Mouse (Mus musculus) testis, adult 2 months (tissue): ENCODE data around the gene Acyp1. TPM values are rescaled to one million over a fixed set of nuclear protein-coding genes. Genes with fewer than 3 reads are reported as not detected.
"Not testable (repeated sequence)": the region's sequence is repeated elsewhere in the genome, so short reads cannot be mapped to it uniquely, and the experiment has no call there.

Experiments used
- H3K27ac ChIP-seq: fragments of 200-500 bp; 2 replicates; pipeline ENCODE4 v1.5.1; 2012; ENCODE audit warnings: low read depth, low read length; ENCODE audit not compliant: control insufficient read depth, insufficient read depth
- H3K27me3 ChIP-seq: fragments of 200-500 bp; 2 replicates; pipeline ENCODE4 v1.6.1; 2012; ENCODE audit warnings: mild to moderate bottlenecking, low read length, moderate library complexity; ENCODE audit not compliant: control insufficient read depth, insufficient read depth
- H3K36me3 ChIP-seq: fragments of 200-500 bp; 2 replicates; pipeline ENCODE4 v1.6.1; 2012; ENCODE audit warnings: mild to moderate bottlenecking, low read length; ENCODE audit not compliant: control insufficient read depth, insufficient read depth
- H3K4me1 ChIP-seq: fragments of 200-500 bp; 2 replicates; pipeline ENCODE4 v1.6.1; 2012; ENCODE audit warnings: low read length; ENCODE audit not compliant: control insufficient read depth, insufficient read depth
- H3K4me3 ChIP-seq: fragments of 200-500 bp; 2 replicates; pipeline ENCODE4 v1.5.1; 2012; ENCODE audit warnings: low read depth, mild to moderate bottlenecking, low read length, moderate library complexity, mixed read lengths; ENCODE audit not compliant: control insufficient read depth
- CTCF ChIP-seq: fragments of 200-500 bp; IDR thresholded peaks from 2 replicates; pipeline ENCODE4 v1.5.1; 2012; ENCODE audit warnings: low read depth, mild to moderate bottlenecking, inconsistent platforms, low read length, moderate library complexity; ENCODE audit not compliant: control insufficient read depth, insufficient read depth, insufficient replicate concordance
- POLR2A ChIP-seq: fragments of 200-500 bp; IDR thresholded peaks from 2 replicates; pipeline ENCODE4 v1.6.1; 2012; ENCODE audit warnings: low read depth, mild to moderate bottlenecking, inconsistent platforms, low read length, moderate library complexity; ENCODE audit not compliant: control insufficient read depth
- polyA plus RNA-seq: library from polyadenylated mRNA; depleted of rRNA; stranded (reverse); fragments of >200 nt; gene quantifications from 2 replicates; pipeline ENCODE4 v1.2.3, GENCODE M21; 2012

Acyp1 gene
- polyA plus RNA-seq, 1 experiment, result 199 TPM

DNA sequence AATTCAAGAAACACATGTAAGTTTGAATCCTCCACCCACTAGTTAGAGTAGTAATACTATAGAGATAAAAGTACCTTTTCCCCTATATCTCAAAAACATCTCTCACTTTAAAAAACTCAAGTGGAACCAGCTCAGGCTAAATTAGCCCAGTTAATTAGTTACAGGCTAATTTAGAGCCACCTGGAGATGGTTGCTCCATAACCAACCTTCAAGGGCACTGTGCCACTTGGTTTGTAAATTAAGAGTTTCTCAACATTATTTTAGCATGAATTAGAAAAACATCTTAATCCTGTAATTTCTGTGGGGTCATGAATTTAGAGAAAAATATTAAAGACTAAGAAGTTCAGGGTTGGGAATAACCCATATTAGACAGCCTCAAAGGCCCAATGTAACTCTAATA is 3.3 kb upstream of the Acyp1 start:
- Histone ChIP-seq H3K27me3 (no peaks in the 10 kb centered on the region), H3K27ac (no peak overlapping the region), H3K4me3 (peak overlapping the region; percentile 78), H3K36me3 (peaks cover 2% of the 10 kb centered on the region), H3K4me1 (peaks cover 19% of the 10 kb centered on the region)
- TF ChIP-seq POLR2A, result no peak
- TF ChIP-seq CTCF, result no peak

DNA sequence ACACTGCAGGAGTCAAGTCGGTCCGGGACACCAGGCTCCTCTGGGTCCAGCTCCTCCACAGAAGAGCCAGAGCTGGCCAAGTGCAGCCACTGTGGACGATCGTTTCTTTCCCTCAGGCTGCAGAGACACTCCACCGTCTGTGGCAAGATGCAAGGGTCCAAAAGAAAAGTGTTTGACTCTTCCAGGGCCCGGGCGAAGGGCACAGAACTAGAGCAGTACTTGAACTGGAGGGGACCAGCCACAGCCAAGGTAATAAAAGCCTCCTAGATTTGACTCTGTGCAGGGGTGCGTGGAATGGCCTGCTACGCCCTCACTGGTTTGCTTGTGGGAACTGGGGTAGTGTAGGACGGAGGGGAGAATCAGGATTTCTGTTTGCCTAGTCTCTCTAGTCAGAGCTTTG is 2.4 kb upstream of the Acyp1 start:
- TF ChIP-seq POLR2A (no peak), CTCF (no peak)
- Histone ChIP-seq H3K4me3 (peak overlapping the region; percentile 95), H3K36me3 (peaks cover 2% of the 10 kb centered on the region), H3K27ac (peak overlapping the region; percentile 17), H3K27me3 (no peaks in the 10 kb centered on the region), H3K4me1 (peaks cover 19% of the 10 kb centered on the region)

DNA sequence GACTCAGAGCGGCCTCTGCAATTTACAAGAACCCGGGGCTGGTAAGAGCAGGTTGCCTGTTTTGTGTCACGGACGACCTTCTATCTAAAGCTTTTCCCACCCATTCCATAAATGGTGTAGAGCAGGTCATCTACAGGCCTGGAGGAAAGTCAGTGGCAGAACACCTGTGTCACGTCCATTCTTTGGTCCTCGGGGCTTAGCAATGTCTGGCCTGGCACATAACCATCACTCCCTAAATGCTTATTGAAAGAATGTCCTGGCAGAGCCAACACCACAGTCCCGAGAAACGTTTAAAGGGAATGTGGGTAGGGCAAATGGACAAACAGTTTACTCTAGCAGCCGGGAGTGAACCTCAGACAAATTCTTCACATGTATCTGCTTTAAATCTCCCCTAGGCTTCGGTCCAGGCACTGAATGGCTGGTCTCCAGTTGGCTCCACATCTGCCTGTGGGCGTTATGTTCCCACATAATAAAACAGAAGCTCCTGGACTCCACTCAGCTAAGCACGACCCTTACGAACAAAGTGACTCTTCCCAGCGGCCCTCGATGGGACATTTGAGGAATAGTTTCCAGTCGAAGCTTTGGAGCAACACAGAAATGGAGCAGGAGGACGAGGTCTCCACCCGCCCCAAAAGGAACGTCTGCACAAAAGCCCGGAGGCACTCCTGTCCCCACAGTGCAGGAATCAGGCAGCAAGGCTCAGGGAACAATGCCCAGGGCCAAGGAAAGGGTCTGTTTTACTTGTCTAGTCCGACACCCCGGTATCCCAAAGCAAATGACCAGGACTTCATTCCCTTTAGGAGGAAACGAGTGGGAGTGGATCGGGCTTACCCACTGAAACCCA is 1.1 kb upstream of the Acyp1 start:
- Histone ChIP-seq H3K27me3 (no peaks in the 10 kb centered on the region), H3K27ac (peak overlapping the region; percentile 87), H3K4me3 (peak overlapping the region; percentile 95), H3K4me1 (peaks cover 19% of the 10 kb centered on the region), H3K36me3 (peaks cover 2% of the 10 kb centered on the region)
- no peak for TF ChIP-seq POLR2A
- TF ChIP-seq CTCF, result no peak

DNA sequence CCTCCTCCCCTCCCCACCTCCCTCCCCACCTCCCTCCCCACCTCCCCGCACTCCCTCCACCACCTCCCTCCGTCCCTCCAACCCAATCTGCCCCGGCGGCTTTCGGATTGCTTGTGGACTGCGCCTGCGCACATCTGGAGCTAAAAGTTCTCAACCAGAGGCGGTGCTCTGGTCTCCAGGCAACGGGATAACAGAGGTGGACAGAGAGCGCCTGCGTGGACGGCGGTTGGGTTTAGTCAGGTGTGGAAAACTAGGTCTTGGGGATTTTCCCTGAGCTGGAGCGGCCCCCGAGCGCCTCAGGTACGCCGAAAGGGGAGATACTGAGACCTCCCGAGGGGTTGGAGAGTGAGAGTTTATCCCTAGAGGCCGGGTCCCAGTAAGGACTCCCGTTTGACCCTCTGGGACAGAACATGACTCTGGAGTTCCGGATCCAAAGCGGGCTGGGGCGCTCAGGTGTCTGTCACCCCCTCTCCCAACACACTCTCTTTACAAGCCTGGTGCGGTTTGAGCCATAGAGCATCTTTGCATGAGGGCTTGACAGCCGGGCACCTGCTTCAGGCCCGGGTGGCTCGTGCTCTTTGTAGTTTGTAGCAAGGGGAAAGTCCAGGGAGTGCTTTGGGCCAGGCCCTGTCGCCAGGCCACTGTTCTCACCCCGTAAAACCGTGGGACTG is 383 bp upstream of the Acyp1 start, which contains the start of gene Zc2hc1c:
Gene Zc2hc1c (plus strand): TSS at position 106 of the 671 bp plus-strand sequence.
- H3K27me3 ChIP-seq, result no peaks in the 10 kb centered on the region
- TF ChIP-seq CTCF (no peak), POLR2A (peak; percentile 66; the same call in 1 of the 2 replicates)
- H3K4me1 ChIP-seq, result peaks cover 19% of the 10 kb centered on the region
- peak within 1 kb of the TSS; percentile 87 for H3K27ac ChIP-seq
- H3K36me3 ChIP-seq, result peaks cover 2% of the 10 kb centered on the region
- peak within 1 kb of the TSS; percentile 95 for H3K4me3 ChIP-seq

DNA sequence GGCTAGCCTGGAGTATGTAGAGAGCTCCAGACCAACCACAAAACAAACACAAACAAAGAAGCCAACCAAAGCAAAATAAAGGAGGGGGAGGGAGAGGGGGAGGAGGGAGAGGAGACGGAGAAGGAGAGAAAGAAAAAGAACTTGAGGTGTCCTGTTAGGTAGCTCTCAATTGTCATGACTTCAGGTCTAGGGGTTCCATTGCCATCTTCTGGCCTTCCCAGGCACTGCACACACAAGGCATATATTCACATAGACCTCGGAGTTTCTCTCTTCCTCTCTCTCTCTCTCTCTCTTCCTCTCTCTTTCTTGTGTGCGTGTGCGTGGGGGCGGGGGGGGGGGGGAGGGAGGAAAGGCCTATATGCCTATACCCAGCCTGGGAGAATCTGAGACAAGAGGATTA is 1.3 kb downstream of the Acyp1 start:
- Histone ChIP-seq H3K4me3 (peak overlapping the region; percentile 61), H3K27ac (no peak overlapping the region), H3K4me1 (peaks cover 18% of the 10 kb centered on the region), H3K27me3 (no peaks in the 10 kb centered on the region), H3K36me3 (peaks cover 2% of the 10 kb centered on the region)
- TF ChIP-seq POLR2A (no peak), CTCF (no peak)

DNA sequence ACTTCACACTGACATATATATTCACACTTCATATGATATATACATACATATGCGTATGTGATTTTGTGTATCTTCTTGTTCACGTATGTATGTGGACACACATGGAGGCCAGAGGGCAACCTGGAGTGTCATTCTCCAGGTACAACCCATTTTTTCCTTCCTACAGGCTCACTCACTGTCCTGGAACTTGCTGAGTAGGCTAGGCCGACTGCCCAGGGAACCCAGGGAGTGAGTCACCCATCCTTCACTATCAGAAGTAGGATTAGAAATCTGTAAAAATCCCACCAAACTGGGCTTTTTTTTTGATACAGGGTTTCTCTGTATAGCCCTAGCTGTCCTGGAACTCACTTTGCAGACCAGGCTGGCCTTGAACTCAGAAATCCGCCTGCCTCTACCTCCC is 3.2 kb downstream of the Acyp1 start:
- Histone ChIP-seq H3K36me3 (no peaks in the 10 kb centered on the region; the same call in 1 of the 2 replicates), H3K27me3 (no peaks in the 10 kb centered on the region), H3K27ac (no peak overlapping the region), H3K4me3 (no peak overlapping the region), H3K4me1 (peaks cover 13% of the 10 kb centered on the region)
- TF ChIP-seq CTCF (no peak), POLR2A (no peak)

DNA sequence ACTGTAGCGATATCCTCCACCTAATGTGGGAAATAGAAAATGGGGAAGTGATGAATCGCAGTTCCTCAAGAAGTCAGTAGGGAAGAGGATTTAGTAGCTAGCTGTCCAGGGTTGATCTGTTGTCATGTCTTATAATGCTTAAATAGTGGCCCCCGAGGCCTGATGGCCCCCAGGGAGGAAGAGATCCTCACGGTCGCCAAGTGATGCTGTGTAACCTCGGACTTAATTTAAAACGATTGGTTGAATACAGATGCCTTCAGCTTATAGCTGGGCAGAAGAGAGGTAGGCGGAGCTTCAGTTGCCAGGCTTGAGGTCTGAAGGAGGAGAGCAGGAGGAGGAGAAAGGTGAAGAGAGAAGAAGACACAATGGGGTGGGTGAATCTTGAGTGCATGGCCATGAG is 3.9 kb downstream of the Acyp1 start:
- H3K4me3 ChIP-seq, result no peak overlapping the region
- H3K4me1 ChIP-seq, result peaks cover 10% of the 10 kb centered on the region
- no peak for TF ChIP-seq POLR2A
- TF ChIP-seq CTCF, result no peak
- H3K27me3 ChIP-seq, result no peaks in the 10 kb centered on the region
- no peak overlapping the region for H3K27ac ChIP-seq
- H3K36me3 ChIP-seq, result no peaks in the 10 kb centered on the region; the same call in 1 of the 2 replicates

DNA sequence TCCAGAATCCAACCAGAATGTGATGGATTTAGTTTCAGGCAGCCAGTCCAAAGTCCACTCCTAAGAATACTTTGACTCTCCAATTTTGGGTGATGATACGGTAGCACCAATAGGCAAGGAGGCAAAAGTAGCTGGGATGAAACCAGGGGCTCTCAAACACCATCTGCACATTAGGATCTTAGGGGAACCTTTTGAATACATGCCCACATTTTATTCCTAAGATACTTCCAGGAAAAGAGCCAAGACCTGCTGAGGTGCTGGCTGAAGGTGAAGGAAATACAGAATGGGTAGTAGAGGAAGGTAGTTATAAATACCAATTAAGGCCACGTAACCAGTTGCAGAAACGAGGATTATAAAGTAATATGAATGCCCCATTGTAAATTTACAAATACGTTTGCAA is 6.5 kb downstream of the Acyp1 start:
- H3K4me3 ChIP-seq, H3K27me3 ChIP-seq, H3K4me1 ChIP-seq, H3K36me3 ChIP-seq, H3K27ac ChIP-seq: not testable (repeated sequence)
